Mouse (Mus musculus) heart, embryonic 14.5 days (tissue): ENCODE results near the gene Syne2. TPM values are rescaled to one million over a fixed set of nuclear protein-coding genes. Genes with fewer than 3 reads are reported as not detected.

Source experiments
- ATAC-seq: fragments of 200-750 bp; cut with Nextera tagmentation; 2 replicates; pipeline ENCODE4 v1.8.0; 2017; ENCODE audit warnings: low read depth, moderate TSS enrichment; ENCODE audit not compliant: insufficient number of reproducible peaks, insufficient read depth, low FRiP score
- H3K27ac ChIP-seq, 2 experiments: fragments of 200-500 bp in 1 of 2; fragments of 300-500 bp in 1 of 2; sonication (generic) in 1 of 2; replicated peaks in 1 of 2; 2 replicates each; pipeline ENCODE4 v1.5.1; 2012 to 2014; ENCODE audit warnings: low read depth in 2 of 2, low read length in 2 of 2, control low read depth in 1 of 2, mild to moderate bottlenecking in 1 of 2, mixed read lengths in 1 of 2; ENCODE audit not compliant: control insufficient read depth in 1 of 2, insufficient read depth in 1 of 2
- H3K27me3 ChIP-seq: fragments of 300-500 bp; sonication (generic); 2 replicates; pipeline ENCODE4 v1.6.1; 2014; ENCODE audit warnings: mild to moderate bottlenecking, low read length, control low read depth; ENCODE audit not compliant: control insufficient read depth, insufficient read depth
- H3K36me3 ChIP-seq: fragments of 300-500 bp; sonication (generic); 2 replicates; pipeline ENCODE4 v1.6.1; 2014; ENCODE audit warnings: mild to moderate bottlenecking, control low read depth, low read length, mixed read lengths; ENCODE audit not compliant: control insufficient read depth, insufficient read depth
- H3K4me1 ChIP-seq, 2 experiments: fragments of 200-500 bp in 1 of 2; fragments of 300-500 bp in 1 of 2; sonication (generic) in 1 of 2; 2 replicates each; pipeline ENCODE4 v1.6.1; 2012 to 2014; ENCODE audit warnings: low read length in 2 of 2, control low read depth in 1 of 2, mixed read lengths in 1 of 2; ENCODE audit not compliant: control insufficient read depth in 2 of 2, insufficient read depth in 2 of 2
- H3K4me2 ChIP-seq: fragments of 300-500 bp; sonication (generic); 2 replicates; pipeline ENCODE4 v1.6.1; 2014; ENCODE audit warnings: mild to moderate bottlenecking, low read length
- H3K4me3 ChIP-seq, 2 experiments: fragments of 200-500 bp in 1 of 2; fragments of 300-500 bp in 1 of 2; sonication (generic) in 1 of 2; 2 replicates each; pipeline ENCODE4 v1.5.1; 2012 to 2014; ENCODE audit warnings: low read length in 2 of 2, mild to moderate bottlenecking in 2 of 2, control low read depth in 1 of 2, low read depth in 1 of 2, moderate library complexity in 1 of 2; ENCODE audit not compliant: control insufficient read depth in 1 of 2, insufficient read depth in 1 of 2
- H3K9ac ChIP-seq: fragments of 300-500 bp; sonication (generic); 2 replicates; pipeline ENCODE4 v1.6.1; 2014; ENCODE audit warnings: mild to moderate bottlenecking, low read length
- H3K9me3 ChIP-seq: fragments of 300-500 bp; sonication (generic); 2 replicates; pipeline ENCODE4 v1.6.1; 2016; ENCODE audit warnings: low read length, control low read depth; ENCODE audit not compliant: control insufficient read depth
- WGBS: fragments of 180-500 bp; shearing (Covaris S2); extraction: QIAGEN DNeasy Blood & Tissue Kit; methylation state at CpG from one replicate; pipeline ENCODE4 v1.1.7; 2014; 5-methylcytosine and 5-hydroxymethylcytosine counted together
- polyA plus RNA-seq: library from polyadenylated mRNA; unstranded; fragments of >200 nt; fragmentation: Nextera tagmentation; extraction: Ambion mirVana; gene quantifications from 2 replicates; pipeline ENCODE4 v1.2.1, GENCODE M21; 2014

Gene Syne2
- polyA plus RNA-seq, 1 experiment from 2014 or later, result 55.9 TPM

DNA sequence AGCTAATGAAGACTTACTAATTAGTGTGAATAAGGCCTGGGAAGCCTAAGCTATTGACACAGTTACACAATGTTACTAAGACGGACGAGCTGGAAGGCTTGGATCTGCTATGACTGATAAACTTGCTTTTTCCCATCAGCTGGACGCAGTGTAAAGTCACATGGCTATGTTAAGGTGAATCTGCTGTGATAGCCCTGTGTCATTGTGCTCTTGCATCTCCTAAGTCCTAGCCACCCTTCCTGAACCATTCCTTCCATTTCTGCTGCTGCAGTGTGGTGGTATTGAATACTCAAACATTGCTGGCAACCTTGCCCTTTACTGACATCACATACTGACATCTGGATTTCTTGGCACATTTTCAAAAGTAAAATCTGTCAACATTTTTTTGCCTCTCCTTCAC is 90.5 kb downstream of the Syne2 start:
- Histone ChIP-seq H3K36me3 (peaks cover 86% of the 10 kb centered on the region), H3K27ac (no peak overlapping the region), H3K9me3 (no peaks in the 10 kb centered on the region), H3K4me3 (no peak overlapping the region), H3K4me2 (no peak overlapping the region), H3K27me3 (no peaks in the 10 kb centered on the region), H3K9ac (no peak overlapping the region), H3K4me1 (no peaks in the 10 kb centered on the region)
- ATAC-seq, result no peak
- 71% methylated on average over 3 of the region's 3 CpGs for WGBS

DNA sequence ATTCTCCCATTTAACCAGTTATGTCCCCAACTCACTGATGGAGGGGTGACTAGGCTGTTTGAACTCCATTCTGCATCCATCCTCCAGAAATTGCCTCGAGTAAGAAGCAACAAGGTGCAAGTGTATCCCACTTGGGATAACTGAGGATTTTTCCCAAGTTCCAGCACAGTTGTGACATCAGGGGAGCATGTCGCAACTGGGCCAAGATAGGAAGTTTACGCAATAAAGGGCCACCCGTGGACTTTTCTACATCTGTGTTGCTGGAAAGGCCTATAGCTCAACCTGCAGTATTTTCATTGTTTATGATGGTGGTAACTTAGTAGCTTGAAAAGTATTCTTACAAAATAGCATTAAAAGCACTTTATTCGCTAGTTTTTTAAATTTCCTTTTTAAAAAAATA is 97.8 kb downstream of the Syne2 start:
- peaks cover 76% of the 10 kb centered on the region for H3K36me3 ChIP-seq
- H3K4me1 ChIP-seq, result no peaks in the 10 kb centered on the region
- H3K9me3 ChIP-seq, result no peaks in the 10 kb centered on the region
- no peak for ATAC-seq
- H3K4me3 ChIP-seq, result no peak overlapping the region
- H3K27ac ChIP-seq, result no peak overlapping the region
- H3K27me3 ChIP-seq, result no peaks in the 10 kb centered on the region
- H3K9ac ChIP-seq, result no peak overlapping the region
- no peak overlapping the region for H3K4me2 ChIP-seq
- WGBS, result 87% methylated on average over 5 of the region's 5 CpGs

- H3K27ac ChIP-seq, result no peak overlapping the region
- WGBS, result 86% methylated on average over 2 of the region's 2 CpGs
- no peak overlapping the region for H3K4me3 ChIP-seq
- no peak for ATAC-seq
- peaks cover 71% of the 10 kb centered on the region for H3K36me3 ChIP-seq
- no peaks in the 10 kb centered on the region for H3K27me3 ChIP-seq
- no peak overlapping the region for H3K4me2 ChIP-seq
- H3K4me1 ChIP-seq, result peaks cover 0 to 2% of the 10 kb centered on the region in 2 experiments; a peak in 1 of 4 replicates
- no peaks in the 10 kb centered on the region for H3K9me3 ChIP-seq
- no peak overlapping the region for H3K9ac ChIP-seq
Observed at GRCm38 (mm10) chr12:75918415-75918814, 100.5 kb downstream of the Syne2 start.

- WGBS, result 37% methylated on average over 6 of the region's 6 CpGs
Observed at GRCm38 (mm10) chr12:75918914-75919313, 101.0 kb downstream of the Syne2 start.

DNA sequence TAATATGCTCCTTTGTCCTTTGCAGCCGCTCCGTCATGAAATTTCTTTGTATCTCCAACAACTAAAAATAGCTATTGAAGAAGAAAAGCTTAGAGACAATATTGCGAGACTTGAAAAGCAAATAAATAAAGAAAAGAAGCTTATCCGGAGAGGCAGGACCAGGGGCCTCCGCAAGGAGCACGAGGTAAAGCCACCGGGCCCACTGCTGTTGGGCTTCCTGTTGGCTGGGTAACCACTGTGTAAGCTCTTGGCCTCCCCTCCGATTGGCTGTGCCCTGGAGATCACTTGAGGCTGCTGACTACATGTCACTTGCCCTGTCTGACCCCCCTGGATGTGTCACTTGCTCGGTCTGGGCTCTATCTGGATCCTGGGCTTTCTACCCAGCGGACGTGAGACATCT is 105.0 kb downstream of the Syne2 start:
- Histone ChIP-seq H3K4me3 (no peak overlapping the region), H3K4me2 (no peak overlapping the region), H3K9ac (no peak overlapping the region), H3K27me3 (no peaks in the 10 kb centered on the region), H3K36me3 (peaks cover 82% of the 10 kb centered on the region), H3K9me3 (no peaks in the 10 kb centered on the region), H3K4me1 (peaks cover 0 to 2% of the 10 kb centered on the region in 2 experiments; a peak in 1 of 4 replicates), H3K27ac (no peak overlapping the region)
- WGBS, result 45% methylated on average over 11 of the region's 11 CpGs
- ATAC-seq, result peak; percentile 59; the same call in 1 of the 2 replicates

More at GRCm38 (mm10) chr12:75918914-75919313, 101.0 kb downstream of the Syne2 start:
- H3K36me3 ChIP-seq, result peaks cover 71% of the 10 kb centered on the region
- no peak overlapping the region for H3K4me3 ChIP-seq
- ATAC-seq, result no peak
- H3K4me1 ChIP-seq, result peaks cover 0 to 2% of the 10 kb centered on the region in 2 experiments; a peak in 1 of 4 replicates
- no peak overlapping the region for H3K4me2 ChIP-seq
- no peak overlapping the region for H3K9ac ChIP-seq
- no peaks in the 10 kb centered on the region for H3K9me3 ChIP-seq
- no peaks in the 10 kb centered on the region for H3K27me3 ChIP-seq
- no peak overlapping the region for H3K27ac ChIP-seq

DNA sequence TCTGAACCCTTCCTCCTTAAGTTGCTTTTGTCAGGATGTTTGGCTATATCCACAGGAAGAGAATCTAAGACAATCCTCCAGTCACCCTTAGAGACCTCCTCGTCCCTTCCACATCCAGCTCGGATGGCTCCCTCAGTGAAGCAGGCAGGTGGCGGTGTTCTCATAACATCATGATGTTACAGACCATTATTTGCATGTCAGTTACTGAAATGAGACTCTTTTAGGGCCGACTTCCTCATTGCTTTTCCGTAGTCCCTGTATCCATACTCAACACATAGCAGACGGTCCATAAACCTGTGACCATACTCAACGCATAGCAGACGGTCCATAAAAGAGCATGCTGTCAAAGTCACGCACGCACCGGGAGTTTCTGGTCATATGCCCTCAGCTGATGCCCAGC is 106.9 kb downstream of the Syne2 start:
- WGBS, result 88% methylated on average over 11 of the region's 11 CpGs
- Histone ChIP-seq H3K4me1 (peaks cover 0 to 2% of the 10 kb centered on the region in 2 experiments; a peak in 1 of 4 replicates), H3K36me3 (peaks cover 90% of the 10 kb centered on the region), H3K4me2 (no peak overlapping the region), H3K27ac (no peak overlapping the region), H3K9me3 (no peaks in the 10 kb centered on the region), H3K4me3 (no peak overlapping the region), H3K9ac (no peak overlapping the region), H3K27me3 (no peaks in the 10 kb centered on the region)
- ATAC-seq, result no peak

DNA sequence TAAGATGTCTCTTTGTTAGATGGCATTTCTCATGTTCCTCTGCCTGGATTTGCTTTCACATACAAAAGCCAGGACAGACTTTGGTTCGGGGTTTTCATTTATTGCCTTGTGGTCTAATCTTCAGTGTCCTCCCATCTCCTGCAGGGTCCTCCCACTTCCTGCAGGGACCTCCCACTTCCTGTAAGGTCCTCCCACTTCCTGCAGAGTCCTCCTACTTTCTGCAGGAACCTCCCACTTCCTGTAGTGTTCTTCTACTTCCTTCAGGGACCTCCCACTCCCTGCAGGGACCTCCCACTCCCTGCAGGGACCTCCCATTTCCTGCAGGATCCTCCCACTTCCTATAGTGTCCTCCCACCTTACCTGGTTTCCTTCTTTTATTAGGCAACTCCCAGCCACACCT is 109.7 kb downstream of the Syne2 start:
- ATAC-seq, result no peak
- peaks cover 94% of the 10 kb centered on the region for H3K36me3 ChIP-seq

DNA sequence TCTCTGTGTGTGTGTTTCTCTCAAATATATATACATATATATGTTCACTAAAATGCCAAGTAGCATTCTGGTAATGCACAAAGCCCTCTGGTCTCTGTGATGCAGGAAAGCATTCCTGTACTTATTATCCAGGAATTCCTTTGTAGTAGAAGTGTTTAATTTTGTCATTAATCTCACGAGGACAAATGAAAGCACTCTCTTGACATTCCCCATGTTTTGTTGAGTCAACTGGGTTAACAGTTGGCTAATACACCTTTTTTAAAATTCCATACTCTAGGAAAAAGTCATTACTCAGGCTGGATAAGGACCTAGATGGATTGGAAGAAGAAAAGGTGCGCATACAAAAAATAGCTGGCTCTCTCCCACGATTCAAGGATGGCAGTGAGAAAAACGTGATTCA is 115.6 kb downstream of the Syne2 start:
- no peak for ATAC-seq
- Histone ChIP-seq H3K27ac (no peak overlapping the region), H3K4me1 (no peaks in the 10 kb centered on the region), H3K9me3 (no peaks in the 10 kb centered on the region), H3K9ac (no peak overlapping the region), H3K27me3 (no peaks in the 10 kb centered on the region), H3K4me2 (no peak overlapping the region), H3K4me3 (no peak overlapping the region), H3K36me3 (peaks cover 89% of the 10 kb centered on the region)
- WGBS, result 78% methylated on average over 4 of the region's 4 CpGs

More for the DNA sequence above, 109.7 kb downstream of the Syne2 start:
- H3K4me1 ChIP-seq, result peaks cover 0 to 2% of the 10 kb centered on the region in 2 experiments; a peak in 1 of 4 replicates
- no peak overlapping the region for H3K4me3 ChIP-seq
- WGBS, result 57% methylated on average over 1 of the region's 1 CpGs
- no peaks in the 10 kb centered on the region for H3K9me3 ChIP-seq
- H3K27ac ChIP-seq, result no peak overlapping the region
- no peaks in the 10 kb centered on the region for H3K27me3 ChIP-seq
- H3K9ac ChIP-seq, result no peak overlapping the region
- no peak overlapping the region for H3K4me2 ChIP-seq
